Mouse (Mus musculus) erythroblast, embryonic 14.5 days (primary cell): ENCODE measurements around the gene Slamf7. TPM values are rescaled to one million over a fixed set of nuclear protein-coding genes. Genes with fewer than 3 reads are reported as not detected.
"Not testable (repeated sequence)": the region's sequence is repeated elsewhere in the genome, so short reads cannot be mapped to it uniquely, and the experiment has no call there.

Experiments used
- H3K27me3 ChIP-seq: 2 replicates; pipeline ENCODE4 v1.6.1; 2012; ENCODE audit warnings: inconsistent platforms; ENCODE audit not compliant: control insufficient read depth
- H3K36me3 ChIP-seq: 2 replicates; pipeline ENCODE4 v1.6.1; 2012; ENCODE audit warnings: mild to moderate bottlenecking, inconsistent platforms; ENCODE audit not compliant: control insufficient read depth
- H3K4me1 ChIP-seq: 2 replicates; pipeline ENCODE4 v1.6.1; 2012; ENCODE audit warnings: inconsistent platforms; ENCODE audit not compliant: control insufficient read depth
- H3K4me3 ChIP-seq: replicated peaks from 2 replicates; pipeline ENCODE3; 2012; ENCODE audit warnings: moderate library complexity, mild to moderate bottlenecking, inconsistent platforms
- H3K9me3 ChIP-seq: 2 replicates; pipeline ENCODE4 v1.6.1; 2012; ENCODE audit warnings: low read length, inconsistent platforms, mixed read lengths; ENCODE audit not compliant: control insufficient read depth
- GATA1 ChIP-seq: IDR thresholded peaks from 2 replicates; pipeline ENCODE4 v1.6.1; 2012; ENCODE audit warnings: low read length, inconsistent platforms, mixed read lengths
- TAL1 ChIP-seq: IDR thresholded peaks from 3 replicates; pipeline ENCODE4 v1.6.1; 2012; ENCODE audit warnings: low read length, inconsistent platforms, mixed read lengths
- polyA plus RNA-seq: library from polyadenylated mRNA; stranded (reverse); fragments of >175 nt; gene quantifications from 2 replicates; pipeline ENCODE4 v1.2.3, GENCODE M21; 2012

The Slamf7 gene
- polyA plus RNA-seq, 1 experiment = not detected

DNA sequence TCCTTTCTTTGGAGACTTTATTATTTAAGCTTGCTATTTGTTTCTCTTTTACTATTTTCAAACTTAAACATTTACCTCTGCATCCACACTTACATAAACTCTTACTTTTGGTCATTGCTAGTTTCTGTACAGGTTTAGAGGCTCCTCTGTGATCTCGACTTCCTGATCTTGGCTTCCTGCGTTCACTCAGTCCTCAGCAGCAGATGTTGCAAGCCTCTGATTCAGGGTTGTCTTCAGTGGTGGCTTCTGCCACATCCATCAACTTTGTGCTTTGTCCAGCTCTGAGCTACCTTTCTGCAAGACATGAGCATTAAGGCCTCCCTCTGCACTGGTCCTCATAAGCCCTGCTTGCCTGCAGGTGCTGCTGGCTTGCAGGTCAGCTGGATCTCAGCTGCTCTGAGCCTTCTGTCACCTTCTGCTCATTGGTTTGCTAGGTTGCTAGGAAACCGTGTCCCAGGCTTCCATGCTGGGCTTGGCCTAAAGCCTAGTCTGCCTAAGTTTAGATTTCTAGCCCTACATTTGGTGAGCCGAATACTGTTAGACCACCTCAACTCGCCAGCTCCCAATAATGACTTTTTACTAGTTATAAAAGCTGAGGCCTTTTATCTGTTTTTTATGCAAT is 20.1 kb upstream of the Slamf7 start:
- H3K4me3 ChIP-seq = no peak overlapping the region
- TF ChIP-seq GATA1 (no peak), TAL1 (no peak)
- no peaks in the 10 kb centered on the region for H3K36me3 ChIP-seq
- no peaks in the 10 kb centered on the region for H3K9me3 ChIP-seq
- peaks cover 7% of the 10 kb centered on the region for H3K4me1 ChIP-seq
- H3K27me3 ChIP-seq = no peaks in the 10 kb centered on the region

DNA sequence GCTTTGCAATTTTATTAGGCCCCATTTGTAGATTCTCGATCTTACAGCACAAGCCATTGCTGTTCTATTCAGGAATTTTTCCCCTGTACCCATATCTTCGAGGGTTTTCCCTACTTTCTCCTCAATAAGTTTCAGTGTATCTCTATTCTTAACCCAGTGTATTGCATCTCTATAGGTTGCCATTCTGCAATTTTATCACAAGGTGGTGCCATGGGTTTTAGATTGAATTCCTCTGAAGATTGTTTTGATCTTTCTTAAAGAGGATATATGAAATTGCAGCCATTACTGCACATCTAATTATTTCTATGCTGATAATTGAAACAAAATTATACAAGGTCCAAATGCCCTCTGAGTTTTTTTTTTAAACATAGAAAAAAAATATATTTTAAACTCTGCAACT is 19.6 kb upstream of the Slamf7 start:
- not testable (repeated sequence) for H3K36me3 ChIP-seq, H3K4me1 ChIP-seq, H3K27me3 ChIP-seq, H3K9me3 ChIP-seq, H3K4me3 ChIP-seq

DNA sequence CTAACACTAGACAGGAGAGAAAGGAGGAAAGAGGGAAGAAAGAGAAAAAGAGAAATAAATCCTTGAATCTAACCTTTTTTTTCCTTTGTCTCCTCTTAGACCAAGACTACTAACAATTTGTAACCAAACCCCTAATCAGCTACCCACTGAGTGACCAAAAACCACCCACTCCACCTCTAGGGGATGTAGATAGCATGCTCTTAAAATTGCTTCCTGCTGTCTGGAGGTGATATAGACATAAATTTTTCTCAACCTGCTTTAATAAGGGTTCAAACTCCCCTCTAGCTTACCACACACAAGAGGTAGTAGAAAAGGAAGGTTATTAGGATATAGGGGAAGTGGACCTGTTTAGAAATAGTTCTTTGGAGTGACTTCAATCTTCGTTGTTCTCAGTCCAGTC is 14.3 kb upstream of the Slamf7 start:
- TF ChIP-seq TAL1 (no peak), GATA1 (no peak)
- H3K36me3 ChIP-seq = no peaks in the 10 kb centered on the region
- no peaks in the 10 kb centered on the region for H3K27me3 ChIP-seq
- no peaks in the 10 kb centered on the region; the same call in 1 of the 2 replicates for H3K9me3 ChIP-seq
- no peak overlapping the region for H3K4me3 ChIP-seq
- no peaks in the 10 kb centered on the region for H3K4me1 ChIP-seq

DNA sequence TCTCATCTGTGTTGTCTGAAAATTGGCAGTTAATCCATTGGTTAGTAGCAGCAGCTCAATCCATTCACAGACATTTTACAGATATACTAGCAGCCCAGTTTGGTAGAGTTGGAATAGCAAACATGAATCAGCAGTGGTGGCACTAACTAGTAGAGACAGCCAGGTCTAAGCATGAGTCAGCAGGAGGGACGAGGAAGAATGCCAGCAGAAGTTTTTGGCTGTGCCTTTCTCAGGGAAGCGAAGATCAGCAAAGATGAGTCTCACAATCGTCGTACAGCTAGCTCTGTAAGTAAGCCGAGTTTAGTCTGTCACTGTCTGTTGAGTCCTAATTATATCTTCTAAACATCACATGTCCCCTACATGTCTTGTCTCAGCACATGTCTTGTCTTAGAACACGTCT is 13.5 kb upstream of the Slamf7 start:
- Histone ChIP-seq H3K9me3 (no peaks in the 10 kb centered on the region; the same call in 1 of the 2 replicates), H3K4me1 (no peaks in the 10 kb centered on the region), H3K4me3 (no peak overlapping the region), H3K36me3 (no peaks in the 10 kb centered on the region), H3K27me3 (no peaks in the 10 kb centered on the region)
- no peak for TF ChIP-seq TAL1
- no peak for TF ChIP-seq GATA1

DNA sequence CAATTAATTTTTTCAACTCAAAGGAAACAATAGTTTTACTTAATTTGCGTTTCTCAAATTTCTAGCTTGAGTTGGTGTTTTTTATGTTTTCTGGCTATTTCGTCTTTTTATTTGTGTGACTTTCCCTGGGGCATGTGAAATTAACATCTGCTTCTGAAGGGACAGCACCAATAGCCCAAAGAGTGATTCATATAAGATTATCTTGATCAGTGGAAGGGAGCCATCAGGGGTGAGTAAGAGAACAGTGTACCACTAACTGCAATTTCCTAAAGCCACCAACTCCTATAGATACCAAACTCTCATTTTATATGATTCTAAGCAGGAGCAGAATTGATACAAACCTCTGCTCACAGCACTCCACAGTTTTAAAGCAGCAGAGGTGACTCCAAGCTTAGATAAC is 10.9 kb upstream of the Slamf7 start:
- Histone ChIP-seq H3K27me3 (no peaks in the 10 kb centered on the region), H3K36me3 (no peaks in the 10 kb centered on the region), H3K9me3 (no peaks in the 10 kb centered on the region; the same call in 1 of the 2 replicates)

DNA sequence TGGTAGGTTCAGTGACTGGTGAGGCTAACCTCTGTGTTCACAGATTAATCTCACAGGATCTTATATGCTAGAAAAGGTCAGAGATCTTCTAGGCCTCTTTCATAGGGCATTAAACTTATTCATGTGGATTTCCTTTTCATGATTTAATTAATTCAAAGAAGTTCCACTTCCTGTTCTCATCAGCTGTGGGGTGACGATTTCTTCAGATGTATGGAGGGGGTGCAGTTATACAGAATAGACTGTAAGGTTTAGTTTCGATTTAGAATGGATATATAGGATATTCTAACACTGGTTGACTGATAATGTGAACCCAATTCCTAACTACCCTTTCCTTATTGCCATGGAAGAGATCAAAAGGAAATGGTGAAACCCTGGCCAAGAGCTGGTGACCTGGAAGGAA is 8.6 kb upstream of the Slamf7 start:
- Histone ChIP-seq H3K9me3 (no peaks in the 10 kb centered on the region; the same call in 1 of the 2 replicates), H3K36me3 (no peaks in the 10 kb centered on the region), H3K4me1 (no peaks in the 10 kb centered on the region), H3K4me3 (no peak overlapping the region), H3K27me3 (no peaks in the 10 kb centered on the region)
- TF ChIP-seq GATA1 (no peak), TAL1 (no peak)

More for the DNA sequence above, 10.9 kb upstream of the Slamf7 start:
- Histone ChIP-seq H3K4me3 (no peak overlapping the region), H3K4me1 (no peaks in the 10 kb centered on the region)
- TF ChIP-seq TAL1 (no peak), GATA1 (no peak)

DNA sequence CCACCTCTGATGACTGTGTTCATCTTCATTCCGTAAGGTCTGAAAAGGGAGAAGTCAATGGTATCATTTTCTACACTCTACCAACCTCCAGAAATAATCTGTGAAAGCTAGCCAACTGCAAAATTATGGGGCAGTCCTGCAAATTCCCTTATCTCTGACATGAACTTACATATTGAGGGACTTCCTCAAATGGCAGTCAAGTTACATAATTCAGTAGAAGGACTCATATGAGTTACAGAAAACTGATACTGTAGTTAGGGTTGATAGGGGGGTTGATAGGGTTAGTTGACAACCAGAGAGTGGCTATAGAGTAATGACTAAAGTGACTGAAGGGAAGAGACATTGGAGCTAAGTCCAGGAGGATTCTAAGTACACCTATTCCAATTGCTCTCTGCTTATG is 7.6 kb upstream of the Slamf7 start:
- Histone ChIP-seq H3K36me3 (no peaks in the 10 kb centered on the region), H3K4me1 (no peaks in the 10 kb centered on the region), H3K9me3 (no peaks in the 10 kb centered on the region), H3K27me3 (no peaks in the 10 kb centered on the region), H3K4me3 (no peak overlapping the region)
- TF ChIP-seq GATA1 (no peak), TAL1 (no peak)

DNA sequence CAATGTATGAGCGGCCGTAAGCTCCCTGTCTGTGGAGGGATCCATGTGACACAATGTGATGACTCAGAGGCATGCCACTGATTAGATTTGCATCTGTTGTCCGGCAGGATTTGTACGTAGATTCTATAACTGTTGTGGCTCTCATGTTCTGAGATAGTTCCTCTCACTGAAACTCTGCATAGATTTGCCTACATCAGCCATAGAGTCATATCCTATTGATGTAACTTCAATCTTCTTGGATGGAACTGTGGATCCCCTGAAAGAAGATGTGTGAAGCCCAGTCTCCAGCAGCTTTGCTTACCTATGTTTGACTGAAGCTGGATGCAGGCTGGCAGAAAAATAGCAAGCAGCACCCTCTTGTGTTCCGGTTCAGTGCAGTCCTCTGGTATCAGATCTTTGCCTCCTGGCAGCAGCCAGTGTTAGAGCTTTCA is 5.7 kb upstream of the Slamf7 start:
- H3K36me3 ChIP-seq = no peaks in the 10 kb centered on the region
- H3K9me3 ChIP-seq = no peaks in the 10 kb centered on the region
- no peaks in the 10 kb centered on the region for H3K4me1 ChIP-seq
- no peak overlapping the region for H3K4me3 ChIP-seq
- no peaks in the 10 kb centered on the region for H3K27me3 ChIP-seq
- TF ChIP-seq TAL1 = no peak
- TF ChIP-seq GATA1 = no peak

DNA sequence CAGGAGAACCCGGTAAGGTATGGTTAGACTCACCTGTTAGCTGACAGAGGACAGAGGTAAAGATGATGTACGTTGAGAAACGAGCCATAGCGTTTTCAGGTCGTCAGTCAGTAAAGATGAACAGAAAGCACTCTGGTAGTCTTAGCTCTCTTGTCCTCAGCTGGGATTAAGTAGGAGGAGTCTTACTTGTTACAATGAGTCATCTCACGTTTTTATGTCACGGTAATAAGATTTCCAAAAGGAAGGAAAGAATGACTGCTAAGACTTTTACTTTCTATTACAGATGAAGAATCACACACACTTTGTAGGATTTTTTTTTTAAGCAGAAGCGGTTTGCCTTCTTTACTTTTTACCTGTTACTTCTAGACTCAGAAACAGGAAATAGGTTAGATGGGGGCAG is 4.0 kb downstream of the Slamf7 start:
- H3K4me1 ChIP-seq = peaks cover 3% of the 10 kb centered on the region
- H3K36me3 ChIP-seq = no peaks in the 10 kb centered on the region
- H3K4me3 ChIP-seq = no peak overlapping the region

DNA sequence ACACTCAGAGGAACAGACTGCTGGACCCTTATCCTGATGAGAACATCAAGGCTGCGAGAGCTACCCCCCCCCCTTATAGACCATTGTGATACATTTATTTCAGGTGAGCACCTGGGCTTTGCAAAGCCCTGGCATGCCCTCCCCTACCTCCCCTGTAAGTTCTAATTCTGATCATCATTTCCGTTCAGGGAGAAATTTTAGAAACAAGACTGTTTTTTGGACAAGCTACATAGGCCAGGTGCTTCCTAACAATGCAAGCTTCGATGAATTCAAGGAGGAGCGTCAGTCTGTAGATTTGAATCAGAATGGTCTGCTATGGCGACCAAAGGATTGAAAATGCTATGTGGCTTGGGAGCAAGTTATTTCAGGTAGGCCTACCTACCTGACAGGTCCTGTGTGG is 5.1 kb downstream of the Slamf7 start:
- Histone ChIP-seq H3K4me1 (peaks cover 8% of the 10 kb centered on the region), H3K36me3 (no peaks in the 10 kb centered on the region), H3K27me3 (no peaks in the 10 kb centered on the region), H3K4me3 (no peak overlapping the region), H3K9me3 (no peaks in the 10 kb centered on the region)
- no peak for TF ChIP-seq TAL1
- no peak for TF ChIP-seq GATA1

More for the DNA sequence above, 4.0 kb downstream of the Slamf7 start:
- Histone ChIP-seq H3K9me3 (no peaks in the 10 kb centered on the region), H3K27me3 (no peaks in the 10 kb centered on the region)
- TF ChIP-seq TAL1 (no peak), GATA1 (no peak)
